8 mouse cellular contexts compared by ENCODE assay signal in the genomic region with DNA sequence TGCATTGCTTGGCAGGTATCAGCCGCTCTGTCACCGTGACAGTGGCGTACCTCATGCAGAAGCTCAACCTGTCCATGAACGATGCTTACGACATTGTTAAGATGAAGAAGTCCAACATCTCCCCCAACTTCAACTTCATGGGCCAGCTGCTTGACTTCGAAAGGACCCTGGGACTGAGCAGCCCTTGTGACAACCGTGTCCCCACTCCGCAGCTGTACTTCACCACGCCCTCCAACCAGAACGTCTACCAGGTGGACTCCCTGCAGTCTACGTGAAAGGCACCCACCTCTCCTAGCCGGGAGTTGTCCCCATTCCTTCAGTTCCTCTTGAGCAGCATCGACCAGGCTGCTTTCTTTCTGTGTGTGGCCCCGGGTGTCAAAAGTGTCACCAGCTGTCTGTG. TPM values are rescaled to one million over a fixed set of nuclear protein-coding genes. Genes with fewer than 3 reads are reported as not detected.
DNase-seq lines count a peak whose midpoint lies in the region; ATAC-seq and TF ChIP-seq lines count a peak whose summit lies in the region.

No protein-coding gene starts in this region.

- no peaks in the 10 kb centered on the region for H3K36me3 ChIP-seq in thymus, adult 2 months (ENCODE audit: control insufficient read depth, insufficient read depth, low read length)
- H3K36me3 ChIP-seq in intestine, embryonic 16.5 days (ENCODE audit: control insufficient read depth, insufficient read depth, low read length) = no peaks in the 10 kb centered on the region
- no peaks in the 10 kb centered on the region; the same call in 1 of the 2 replicates for H3K36me3 ChIP-seq in midbrain, postnatal 0 days (ENCODE audit: insufficient read depth, low read length)

- peak; percentile 89 for DNase-seq in heart, adult 11 months
- DNase-seq in heart, postnatal 14 days = no peak
- DNase-seq in thymus, adult 2 months = peak; percentile 14
- no peak for DNase-seq in thymus, adult 18-20 months
- no peak for DNase-seq in midbrain, postnatal 0 days (ENCODE audit: low spot score)
- DNase-seq in T-cell, adult 2 months (ENCODE audit: low spot score) = no peak
- no peak for DNase-seq in thymus, postnatal 36 days

- no peak for TF ChIP-seq CTCF in thymus, adult 2 months (IDR thresholded peaks at IDR 0.05; ENCODE audit: borderline replicate concordance, control insufficient read depth, extremely low read depth, insufficient read depth, low read length, poor library complexity)
- TF ChIP-seq CTCF in midbrain, postnatal 0 days (IDR thresholded peaks at IDR 0.05) = no peak

- ATAC-seq in intestine, embryonic 16.5 days = no peak
- no peak for ATAC-seq in midbrain, postnatal 0 days (ENCODE audit: low FRiP score)

- H3K4me1 ChIP-seq in thymus, adult 2 months (replicated peaks; ENCODE audit: control insufficient read depth, insufficient read depth, low read length) = peaks cover 25% of the 10 kb centered on the region
- peaks cover 26% of the 10 kb centered on the region for H3K4me1 ChIP-seq in intestine, embryonic 16.5 days (ENCODE audit: control insufficient read depth, insufficient read depth, low read length)
- H3K4me1 ChIP-seq in midbrain, postnatal 0 days (ENCODE audit: insufficient read depth, low read length) = peaks cover 10% of the 10 kb centered on the region; the same call in 1 of the 2 replicates

- WGBS in thymus, adult 2 months = 51% methylated on average over 14 of the region's 14 CpGs
- WGBS in intestine, embryonic 16.5 days = 55% methylated on average over 14 of the region's 14 CpGs
- 37% methylated on average over 14 of the region's 14 CpGs for WGBS in midbrain, postnatal 0 days

- intact Hi-C loops in heart, postnatal 14 days (cut with DNase I) = loop anchor here (2.0 kb wide), 1 partner anchor 113 kb away; no protein-coding TSS in a partner anchor

- peak overlapping the region; percentile 92 for H3K4me2 ChIP-seq in intestine, embryonic 16.5 days (ENCODE audit: low read depth, low read length)
- H3K4me2 ChIP-seq in midbrain, postnatal 0 days (ENCODE audit: low read depth, low read length, poor library complexity, severe bottlenecking) = peak overlapping the region; percentile 92

- H3K9me3 ChIP-seq in intestine, embryonic 16.5 days (ENCODE audit: control insufficient read depth, low read length) = no peaks in the 10 kb centered on the region
- H3K9me3 ChIP-seq in midbrain, postnatal 0 days (ENCODE audit: low read length) = no peaks in the 10 kb centered on the region

- H3K27me3 ChIP-seq in thymus, adult 2 months (ENCODE audit: control insufficient read depth, insufficient read depth, low read length) = no peaks in the 10 kb centered on the region
- H3K27me3 ChIP-seq in intestine, embryonic 16.5 days (replicated peaks; ENCODE audit: control insufficient read depth, insufficient read depth, low read length) = no peaks in the 10 kb centered on the region
- no peaks in the 10 kb centered on the region for H3K27me3 ChIP-seq in midbrain, postnatal 0 days (ENCODE audit: insufficient read depth, low read length)

- H3K9ac ChIP-seq in intestine, embryonic 16.5 days (ENCODE audit: low read depth, low read length) = peak overlapping the region; percentile 87
- peak overlapping the region; percentile 87; the same call in 1 of the 2 replicates for H3K9ac ChIP-seq in midbrain, postnatal 0 days (replicated peaks; ENCODE audit: low read length, poor library complexity, severe bottlenecking)

- H3K27ac ChIP-seq in thymus, adult 2 months (ENCODE audit: control insufficient read depth, insufficient read depth, low read length) = peak overlapping the region; percentile 27; the same call in 1 of the 2 replicates
- H3K27ac ChIP-seq in intestine, embryonic 16.5 days (ENCODE audit: low read length) = peak overlapping the region; percentile 48
- no peak overlapping the region for H3K27ac ChIP-seq in midbrain, postnatal 0 days (ENCODE audit: low read depth, low read length)

- peak overlapping the region; percentile 30 for H3K4me3 ChIP-seq in thymus, adult 2 months (ENCODE audit: control insufficient read depth, insufficient read depth, low read length)
- H3K4me3 ChIP-seq in intestine, embryonic 16.5 days (ENCODE audit: low read length) = peak overlapping the region; percentile 82
- peak overlapping the region; percentile 80 for H3K4me3 ChIP-seq in midbrain, postnatal 0 days (ENCODE audit: low read depth, low read length)

- TF ChIP-seq POLR2A in thymus, adult 2 months (IDR thresholded peaks at IDR 0.05; ENCODE audit: control insufficient read depth, extremely low read depth, insufficient read depth, low read length, poor library complexity) = no peak

RNA-seq across cellular contexts. Expression of gene Dusp6, which starts 3.0 kb away (rescaled TPM):
- total RNA-seq in heart, postnatal 14 days (2021) = 10 to 100 TPM; 20.9 to 26.1 TPM
- polyA plus RNA-seq in thymus, adult 2 months (2012; rRNA removed) = 43.9 and 46.1 TPM in 2 replicates
- polyA plus RNA-seq in intestine, embryonic 16.5 days (2015; fragmentation: Nextera tagmentation; extraction: Ambion mirVana) = 37.2 and 37.5 TPM in 2 replicates
- 47.7 and 52.1 TPM in 2 replicates for total RNA-seq in midbrain, postnatal 0 days (2014; rRNA removed)
- polyA plus RNA-seq in midbrain, postnatal 0 days (2015; fragmentation: Nextera tagmentation; extraction: Ambion mirVana) = 23.5 and 25.4 TPM in 2 replicates

Comparison
In these comparisons a context has a peak if more than half of its experiments do, and no peak if none do; other contexts are left out.
1. DNase-seq: peak in heart, adult 11 months (single experiment) and thymus, adult 2 months (single experiment); none in heart, postnatal 14 days (0 of 2), thymus, adult 18-20 months (0 of 2), midbrain, postnatal 0 days (single experiment), T-cell, adult 2 months (single experiment) and thymus, postnatal 36 days (0 of 2).
2. H3K4me3 ChIP-seq: peak in every context shown above with its lines; median percentile 82 in intestine, embryonic 16.5 days; 80 in midbrain, postnatal 0 days; 30 in thymus, adult 2 months.